Mouse (Mus musculus): ENCODE data around the gene Nol9. TPM values are rescaled to one million over a fixed set of nuclear protein-coding genes. Genes with fewer than 3 reads are reported as not detected.

Gene Nol9
- polyA plus RNA-seq, 1 experiment from 2014 or later = 32.8 TPM

GRCm38 (mm10) chr4:152077191-152077590 is 38.1 kb downstream of the Nol9 start:
- Histone ChIP-seq H3K9ac (ENCODE audit: low read length) (no peak overlapping the region), H3K36me3 (ENCODE audit: control insufficient read depth, insufficient read depth, low read length) (no peaks in the 10 kb centered on the region), H3K4me3 (ENCODE audit: low read depth, low read length) (no peak overlapping the region), H3K27me3 (ENCODE audit: control insufficient read depth, insufficient read depth, low read length) (no peaks in the 10 kb centered on the region), H3K9me3 (ENCODE audit: control insufficient read depth, low read length) (no peaks in the 10 kb centered on the region), H3K4me2 (ENCODE audit: low read depth) (no peak overlapping the region), H3K27ac (ENCODE audit: low read depth, low read length) (no peak overlapping the region), H3K4me1 (ENCODE audit: control insufficient read depth, insufficient read depth, low read length) (peaks cover 4% of the 10 kb centered on the region; the same call in 1 of the 2 replicates)
- no peak for ATAC-seq (ENCODE audit: insufficient read depth, low FRiP score, low TSS enrichment)
- no peak for DNase-seq (ENCODE audit: low spot score)
- WGBS = 81% methylated on average over 9 of the region's 9 CpGs

GRCm38 (mm10) chr4:152078105-152078530 is 39.0 kb downstream of the Nol9 start:
- no peak overlapping the region for H3K27ac ChIP-seq (ENCODE audit: low read depth, low read length)
- ATAC-seq (ENCODE audit: insufficient read depth, low FRiP score, low TSS enrichment) (no peak), DNase-seq (ENCODE audit: low spot score) (no peak)
- no peak overlapping the region for H3K4me2 ChIP-seq (ENCODE audit: low read depth)
- H3K4me1 ChIP-seq (ENCODE audit: control insufficient read depth, insufficient read depth, low read length) = no peaks in the 10 kb centered on the region
- 92% methylated on average over 10 of the region's 10 CpGs for WGBS
- H3K27me3 ChIP-seq (ENCODE audit: control insufficient read depth, insufficient read depth, low read length) = no peaks in the 10 kb centered on the region
- H3K9ac ChIP-seq (ENCODE audit: low read length) = no peak overlapping the region
- no peak overlapping the region for H3K4me3 ChIP-seq (ENCODE audit: low read depth, low read length)
- H3K36me3 ChIP-seq (ENCODE audit: control insufficient read depth, insufficient read depth, low read length) = no peaks in the 10 kb centered on the region
- no peaks in the 10 kb centered on the region for H3K9me3 ChIP-seq (ENCODE audit: control insufficient read depth, low read length)

GRCm38 (mm10) chr4:152079261-152079660 is 40.1 kb downstream of the Nol9 start:
- no peaks in the 10 kb centered on the region for H3K27me3 ChIP-seq (ENCODE audit: control insufficient read depth, insufficient read depth, low read length)
- H3K9me3 ChIP-seq (ENCODE audit: control insufficient read depth, low read length) = no peaks in the 10 kb centered on the region
- WGBS = 88% methylated on average over 3 of the region's 3 CpGs
- no peak for DNase-seq (ENCODE audit: low spot score)
- H3K9ac ChIP-seq (ENCODE audit: low read length) = no peak overlapping the region
- no peak for ATAC-seq (ENCODE audit: insufficient read depth, low FRiP score, low TSS enrichment)
- no peak overlapping the region for H3K27ac ChIP-seq (ENCODE audit: low read depth, low read length)
- H3K4me1 ChIP-seq (ENCODE audit: control insufficient read depth, insufficient read depth, low read length) = no peaks in the 10 kb centered on the region
- H3K4me3 ChIP-seq (ENCODE audit: low read depth, low read length) = no peak overlapping the region
- H3K36me3 ChIP-seq (ENCODE audit: control insufficient read depth, insufficient read depth, low read length) = no peaks in the 10 kb centered on the region
- no peak overlapping the region for H3K4me2 ChIP-seq (ENCODE audit: low read depth)

GRCm38 (mm10) chr4:152079931-152080330 is 40.8 kb downstream of the Nol9 start:
- H3K4me2 ChIP-seq (ENCODE audit: low read depth) = no peak overlapping the region
- no peak overlapping the region for H3K27ac ChIP-seq (ENCODE audit: low read depth, low read length)
- no peak overlapping the region for H3K9ac ChIP-seq (ENCODE audit: low read length)
- H3K9me3 ChIP-seq (ENCODE audit: control insufficient read depth, low read length) = no peaks in the 10 kb centered on the region
- WGBS = 80% methylated on average over 7 of the region's 7 CpGs
- no peak overlapping the region for H3K4me3 ChIP-seq (ENCODE audit: low read depth, low read length)
- H3K36me3 ChIP-seq (ENCODE audit: control insufficient read depth, insufficient read depth, low read length) = no peaks in the 10 kb centered on the region
- no peak for DNase-seq (ENCODE audit: low spot score)
- H3K4me1 ChIP-seq (ENCODE audit: control insufficient read depth, insufficient read depth, low read length) = no peaks in the 10 kb centered on the region
- H3K27me3 ChIP-seq (ENCODE audit: control insufficient read depth, insufficient read depth, low read length) = no peaks in the 10 kb centered on the region
- no peak for ATAC-seq (ENCODE audit: insufficient read depth, low FRiP score, low TSS enrichment)

GRCm38 (mm10) chr4:152083611-152084220 is 44.6 kb downstream of the Nol9 start:
- Histone ChIP-seq H3K36me3 (ENCODE audit: control insufficient read depth, insufficient read depth, low read length) (no peaks in the 10 kb centered on the region), H3K9ac (ENCODE audit: low read length) (no peak overlapping the region), H3K9me3 (ENCODE audit: control insufficient read depth, low read length) (no peaks in the 10 kb centered on the region), H3K4me1 (ENCODE audit: control insufficient read depth, insufficient read depth, low read length) (peaks cover 14% of the 10 kb centered on the region), H3K4me3 (ENCODE audit: low read depth, low read length) (no peak overlapping the region), H3K27me3 (ENCODE audit: control insufficient read depth, insufficient read depth, low read length) (no peaks in the 10 kb centered on the region), H3K27ac (ENCODE audit: low read depth, low read length) (no peak overlapping the region), H3K4me2 (ENCODE audit: low read depth) (no peak overlapping the region)
- ATAC-seq (ENCODE audit: insufficient read depth, low FRiP score, low TSS enrichment) = no peak
- no peak for DNase-seq (ENCODE audit: low spot score)
- 78% methylated on average over 7 of the region's 7 CpGs for WGBS

GRCm38 (mm10) chr4:152084616-152085015 is 45.5 kb downstream of the Nol9 start:
- Histone ChIP-seq H3K4me1 (ENCODE audit: control insufficient read depth, insufficient read depth, low read length) (peaks cover 14% of the 10 kb centered on the region), H3K27me3 (ENCODE audit: control insufficient read depth, insufficient read depth, low read length) (no peaks in the 10 kb centered on the region), H3K36me3 (ENCODE audit: control insufficient read depth, insufficient read depth, low read length) (no peaks in the 10 kb centered on the region), H3K4me2 (ENCODE audit: low read depth) (no peak overlapping the region), H3K27ac (ENCODE audit: low read depth, low read length) (no peak overlapping the region), H3K4me3 (ENCODE audit: low read depth, low read length) (no peak overlapping the region), H3K9ac (ENCODE audit: low read length) (no peak overlapping the region), H3K9me3 (ENCODE audit: control insufficient read depth, low read length) (no peaks in the 10 kb centered on the region)
- WGBS = 85% methylated on average over 7 of the region's 7 CpGs
- ATAC-seq (ENCODE audit: insufficient read depth, low FRiP score, low TSS enrichment) (no peak), DNase-seq (ENCODE audit: low spot score) (no peak)

- H3K4me3 ChIP-seq (ENCODE audit: low read depth, low read length) = peak overlapping the region; percentile 71
- H3K27me3 ChIP-seq (ENCODE audit: control insufficient read depth, insufficient read depth, low read length) = no peaks in the 10 kb centered on the region
- peaks cover 14% of the 10 kb centered on the region for H3K4me1 ChIP-seq (ENCODE audit: control insufficient read depth, insufficient read depth, low read length)
- H3K9ac ChIP-seq (ENCODE audit: low read length) = peak overlapping the region; percentile 84
- DNase-seq (ENCODE audit: low spot score) = peak; percentile 57
- H3K4me2 ChIP-seq (ENCODE audit: low read depth) = peak overlapping the region; percentile 89
- peak; percentile 79 for ATAC-seq (ENCODE audit: insufficient read depth, low FRiP score, low TSS enrichment)
- H3K36me3 ChIP-seq (ENCODE audit: control insufficient read depth, insufficient read depth, low read length) = no peaks in the 10 kb centered on the region
- H3K9me3 ChIP-seq (ENCODE audit: control insufficient read depth, low read length) = no peaks in the 10 kb centered on the region
- WGBS = under 1% methylated on average over 54 of the region's 92 CpGs
- no peak overlapping the region for H3K27ac ChIP-seq (ENCODE audit: low read depth, low read length)
These were observed 47.5 kb downstream of the Nol9 start for GRCm38 (mm10) chr4:152086505-152087210.

- H3K27ac ChIP-seq (ENCODE audit: low read depth, low read length) = no peak overlapping the region
- DNase-seq (ENCODE audit: low spot score) = no peak
- no peak; the same call in 1 of the 2 replicates for ATAC-seq (ENCODE audit: insufficient read depth, low FRiP score, low TSS enrichment)
These were observed 48.3 kb downstream of the Nol9 start for GRCm38 (mm10) chr4:152087211-152088081.

More at GRCm38 (mm10) chr4:152087211-152088081, 48.3 kb downstream of the Nol9 start:
- no peaks in the 10 kb centered on the region for H3K27me3 ChIP-seq (ENCODE audit: control insufficient read depth, insufficient read depth, low read length)
- no peaks in the 10 kb centered on the region for H3K9me3 ChIP-seq (ENCODE audit: control insufficient read depth, low read length)
- H3K4me2 ChIP-seq (ENCODE audit: low read depth) = peak overlapping the region; percentile 89
- H3K4me3 ChIP-seq (ENCODE audit: low read depth, low read length) = peak overlapping the region; percentile 71
- H3K9ac ChIP-seq (ENCODE audit: low read length) = peak overlapping the region; percentile 84
- no peaks in the 10 kb centered on the region for H3K36me3 ChIP-seq (ENCODE audit: control insufficient read depth, insufficient read depth, low read length)
- WGBS = 6% methylated on average over 12 of the region's 12 CpGs
- H3K4me1 ChIP-seq (ENCODE audit: control insufficient read depth, insufficient read depth, low read length) = peaks cover 14% of the 10 kb centered on the region

Measured in neural tube, embryonic 11.5 days (tissue).